Mouse (Mus musculus): Measurements from ENCODE around the gene Ift43.

Ift43 gene

GRCm38 (mm10) chr12:86078553-86079201 is 3.7 kb upstream of the Ift43 start, which contains the start of gene Tgfb3:
Gene Tgfb3, minus strand, starts transcription at chr12:86079041.
- DNase-seq: peak; percentile 46

- DNase-seq: peak; percentile 95
These were observed 3.1 kb upstream of the Ift43 start for GRCm38 (mm10) chr12:86079202-86079667.

GRCm38 (mm10) chr12:86085873-86086272 is 3.5 kb downstream of the Ift43 start:
- no peak for DNase-seq

GRCm38 (mm10) chr12:86086550-86086949 is 4.2 kb downstream of the Ift43 start:
- DNase-seq: no peak

GRCm38 (mm10) chr12:86088042-86088441 is 5.7 kb downstream of the Ift43 start:
- peak; percentile 27 for DNase-seq

- peak; percentile 22 for DNase-seq
These were observed 8.4 kb downstream of the Ift43 start for GRCm38 (mm10) chr12:86090764-86091163.

GRCm38 (mm10) chr12:86091601-86092132 is 9.3 kb downstream of the Ift43 start:
- peak; percentile 65 for DNase-seq

GRCm38 (mm10) chr12:86094075-86094474 is 11.7 kb downstream of the Ift43 start:
- no peak for DNase-seq

GRCm38 (mm10) chr12:86095806-86096205 is 13.5 kb downstream of the Ift43 start:
- DNase-seq: no peak

GRCm38 (mm10) chr12:86097781-86098180 is 15.4 kb downstream of the Ift43 start:
- DNase-seq: no peak

- DNase-seq: no peak
These were observed 18.4 kb downstream of the Ift43 start for GRCm38 (mm10) chr12:86100711-86101110.

- no peak for DNase-seq
These were observed 20.3 kb downstream of the Ift43 start for GRCm38 (mm10) chr12:86102686-86103085.

- DNase-seq: peak; percentile 51
These were observed 21.1 kb downstream of the Ift43 start for GRCm38 (mm10) chr12:86103391-86103790.

- no peak for DNase-seq
These were observed 21.5 kb downstream of the Ift43 start for GRCm38 (mm10) chr12:86103852-86104251.

GRCm38 (mm10) chr12:86104297-86104696 is 22.0 kb downstream of the Ift43 start:
- DNase-seq: peak; percentile 44

- DNase-seq: no peak
These were observed 23.2 kb downstream of the Ift43 start for GRCm38 (mm10) chr12:86105546-86105945.

GRCm38 (mm10) chr12:86106086-86106485 is 23.7 kb downstream of the Ift43 start:
- DNase-seq: no peak

GRCm38 (mm10) chr12:86107645-86108044 is 25.3 kb downstream of the Ift43 start:
- no peak for DNase-seq

- no peak for DNase-seq
These were observed 27.2 kb downstream of the Ift43 start for GRCm38 (mm10) chr12:86109531-86109930.

GRCm38 (mm10) chr12:86110637-86111036 is 28.3 kb downstream of the Ift43 start:
- DNase-seq: peak; percentile 58

- no peak for DNase-seq
These were observed 34.0 kb downstream of the Ift43 start for GRCm38 (mm10) chr12:86116295-86116835.

- no peak for DNase-seq
These were observed 41.7 kb downstream of the Ift43 start for GRCm38 (mm10) chr12:86124016-86124415.

- peak; percentile 70 for DNase-seq
These were observed 45.8 kb downstream of the Ift43 start for GRCm38 (mm10) chr12:86128122-86128521.

GRCm38 (mm10) chr12:86129005-86129404 is 46.7 kb downstream of the Ift43 start:
- DNase-seq: no peak
